Mouse (Mus musculus): ENCODE measurements around the gene Dnlz.

DNA sequence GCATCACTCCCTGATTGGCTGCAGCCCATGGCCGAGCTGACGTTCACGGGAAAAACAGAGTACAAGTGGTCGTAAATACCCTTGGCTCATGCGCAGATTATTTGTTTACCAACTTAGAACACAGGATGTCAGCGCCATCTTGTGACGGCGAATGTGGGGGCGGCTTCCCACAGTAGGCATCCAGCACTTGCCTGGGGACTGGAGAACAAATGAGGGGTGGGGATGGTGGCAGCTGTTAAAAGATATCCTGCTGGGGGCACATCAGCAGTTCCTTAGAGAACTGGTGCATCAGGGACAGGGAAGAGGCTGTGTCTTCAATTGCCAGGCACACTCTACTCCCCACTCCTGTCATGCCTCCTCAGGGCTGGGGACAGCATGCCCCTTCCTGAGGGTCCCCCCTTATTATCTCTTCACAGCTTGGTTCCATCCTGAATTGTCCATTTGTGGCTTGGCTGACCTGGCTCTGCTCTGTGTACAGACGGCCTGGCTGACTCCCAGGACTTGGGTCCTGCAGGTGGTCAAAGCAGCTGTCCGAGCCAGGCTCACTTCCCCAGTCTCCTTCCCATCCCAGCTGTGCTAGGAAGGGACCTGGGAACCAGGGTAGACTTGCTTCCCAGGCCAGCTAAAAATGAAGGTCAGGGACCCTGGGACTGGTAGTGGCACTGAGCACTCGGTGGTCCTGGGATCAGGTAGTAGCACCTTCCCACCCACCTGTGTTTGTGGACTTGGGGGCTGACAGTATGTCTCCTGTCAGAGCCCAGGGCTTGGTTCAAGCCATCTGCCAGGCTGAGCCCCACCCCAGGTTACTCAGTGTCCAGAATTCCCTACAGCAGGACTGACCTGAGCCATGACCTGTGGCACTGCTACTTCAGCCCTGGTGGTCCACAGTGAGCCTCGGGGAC, 13.4 kb downstream of the Dnlz start:
- TF ChIP-seq CTCF (IDR thresholded peaks at IDR 0.05; ENCODE audit: low read depth) (no peak), EP300 (optimal IDR thresholded peaks at IDR 0.05) (no peak)
